Mouse (Mus musculus) stomach, embryonic 15.5 days (tissue): Measurements from ENCODE around the gene Foxp1. TPM values are rescaled to one million over a fixed set of nuclear protein-coding genes. Genes with fewer than 3 reads are reported as not detected.
A peak's percentile ranks its signal among the peaks of the same experiment; 100 is the strongest.

ENCODE experiments used
- ATAC-seq: fragments of 200-750 bp; cut with Nextera tagmentation; 2 replicates; pipeline ENCODE4 v1.8.0; 2017; ENCODE audit warnings: low read depth, moderate number of reproducible peaks, moderate TSS enrichment; ENCODE audit not compliant: insufficient read depth, low FRiP score
- H3K27ac ChIP-seq: fragments of 300-500 bp; sonication (generic); 2 replicates; pipeline ENCODE4 v1.5.1; 2015; ENCODE audit warnings: mild to moderate bottlenecking, inconsistent platforms
- H3K27me3 ChIP-seq: fragments of 300-500 bp; sonication (generic); replicated peaks from 2 replicates; pipeline ENCODE4 v1.6.1; 2015; ENCODE audit warnings: inconsistent platforms
- H3K36me3 ChIP-seq: fragments of 300-500 bp; sonication (generic); 2 replicates; pipeline ENCODE4 v1.6.1; 2015; ENCODE audit warnings: inconsistent platforms
- H3K4me1 ChIP-seq: fragments of 300-500 bp; sonication (generic); 2 replicates; pipeline ENCODE4 v1.6.1; 2015; ENCODE audit warnings: inconsistent platforms
- H3K4me2 ChIP-seq: fragments of 300-500 bp; sonication (generic); 2 replicates; pipeline ENCODE4 v1.6.1; 2015; ENCODE audit warnings: mild to moderate bottlenecking, inconsistent platforms
- H3K4me3 ChIP-seq: fragments of 300-500 bp; sonication (generic); replicated peaks from 2 replicates; pipeline ENCODE4 v1.5.1; 2015; ENCODE audit warnings: inconsistent platforms
- H3K9ac ChIP-seq: fragments of 300-500 bp; sonication (generic); 2 replicates; pipeline ENCODE4 v1.6.1; 2015; ENCODE audit warnings: inconsistent platforms
- H3K9me3 ChIP-seq: fragments of 300-500 bp; sonication (generic); 2 replicates; pipeline ENCODE4 v1.6.1; 2016; ENCODE audit warnings: inconsistent platforms
- WGBS: fragments of 180-500 bp; shearing (Covaris S2); methylation state at CpG from one replicate; pipeline ENCODE4 v1.1.7; 2015; 5-methylcytosine and 5-hydroxymethylcytosine counted together
- polyA plus RNA-seq: library from polyadenylated mRNA; unstranded; fragments of >200 nt; fragmentation: Nextera tagmentation; extraction: Ambion mirVana; gene quantifications from 2 replicates; pipeline ENCODE4 v1.2.1, GENCODE M21; 2015

Foxp1 gene
- polyA plus RNA-seq, 1 experiment from 2014 or later = 105 TPM

- WGBS = 5% methylated on average over 14 of the region's 14 CpGs
- no peak for ATAC-seq
- no peaks in the 10 kb centered on the region for H3K9me3 ChIP-seq
- H3K4me1 ChIP-seq = peaks cover 45% of the 10 kb centered on the region
- H3K27me3 ChIP-seq = no peaks in the 10 kb centered on the region
- H3K9ac ChIP-seq = no peak overlapping the region
- no peaks in the 10 kb centered on the region for H3K36me3 ChIP-seq
- H3K4me3 ChIP-seq = peak overlapping the region; percentile 24
- H3K4me2 ChIP-seq = peak overlapping the region; percentile 51
- H3K27ac ChIP-seq = peak overlapping the region; percentile 62
Measured at GRCm38 (mm10) chr6:99204052-99204779, 318.3 kb downstream of the Foxp1 start.

DNA sequence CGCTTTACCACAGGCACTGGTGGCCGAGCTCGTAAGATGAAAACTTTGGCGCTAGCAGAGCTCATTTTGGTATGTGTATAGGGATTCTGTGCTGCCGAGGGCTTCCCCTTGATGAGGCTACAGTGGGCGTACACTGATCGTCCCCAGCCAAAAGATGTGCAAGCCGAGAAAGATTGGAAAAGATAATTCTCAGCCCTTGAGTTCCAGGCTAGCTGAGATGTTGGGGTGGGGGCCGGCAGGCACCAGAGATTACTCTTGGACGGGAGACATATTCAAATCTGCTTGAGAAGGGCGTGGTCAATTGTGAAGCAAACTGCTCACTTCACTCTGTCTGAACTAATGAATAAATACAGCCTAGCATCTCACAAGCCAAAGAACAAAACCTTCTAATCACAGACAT lies 319.3 kb downstream of the Foxp1 start:
- H3K9ac ChIP-seq = no peak overlapping the region
- no peak overlapping the region; the same call in 1 of the 2 replicates for H3K27ac ChIP-seq
- no peak overlapping the region for H3K4me3 ChIP-seq

DNA sequence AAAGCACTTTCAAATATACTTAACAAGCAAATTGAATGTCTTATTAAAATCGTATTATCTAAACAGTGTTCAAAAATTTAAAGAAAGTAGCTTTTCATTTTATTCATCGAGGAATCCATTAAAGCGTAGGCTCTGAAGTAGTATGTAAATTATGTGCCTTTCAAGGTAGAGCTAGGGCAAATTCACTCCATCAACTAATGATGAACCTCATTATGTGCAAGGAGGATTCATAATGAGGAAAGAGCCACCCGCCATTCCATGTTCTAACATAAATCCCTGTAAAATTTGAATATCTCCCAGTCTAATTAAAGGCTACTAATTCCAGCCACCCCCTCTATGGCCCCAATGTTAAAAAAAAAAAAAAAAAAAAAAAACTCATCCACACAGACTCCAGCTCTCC lies 319.7 kb downstream of the Foxp1 start:
- no peak overlapping the region for H3K4me3 ChIP-seq

More for the DNA sequence above, 319.3 kb downstream of the Foxp1 start:
- Histone ChIP-seq H3K36me3 (no peaks in the 10 kb centered on the region), H3K27me3 (no peaks in the 10 kb centered on the region), H3K4me2 (peak overlapping the region; percentile 51), H3K4me1 (peaks cover 45% of the 10 kb centered on the region), H3K9me3 (no peaks in the 10 kb centered on the region)
- ATAC-seq = no peak
- 26% methylated on average over 11 of the region's 11 CpGs for WGBS

DNA sequence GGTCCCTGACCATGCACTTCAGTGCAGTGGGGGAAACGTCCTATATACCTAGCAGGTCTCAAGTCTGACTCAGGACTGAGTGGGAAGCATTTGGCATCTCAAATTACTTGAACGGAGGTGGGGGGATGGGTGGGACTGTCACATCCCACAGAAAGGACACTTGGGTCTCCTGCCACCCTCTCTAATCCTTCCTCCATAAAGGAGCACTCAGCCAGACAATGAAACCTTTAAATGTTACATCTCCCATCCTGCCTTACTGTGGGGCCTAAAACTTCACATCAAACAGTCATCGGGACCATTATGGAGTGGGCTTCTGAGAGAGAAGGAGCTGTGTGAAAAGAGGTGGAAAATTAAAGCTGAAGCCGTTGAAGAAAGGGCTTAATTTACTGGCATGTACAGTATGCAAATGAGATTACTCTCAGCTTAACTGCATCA lies 321.2 kb downstream of the Foxp1 start:
- Histone ChIP-seq H3K4me1 (peaks cover 38% of the 10 kb centered on the region), H3K4me2 (0 out of 2 replicates have a peak overlapping the region, but pooled peaks have one; percentile 8), H3K27me3 (no peaks in the 10 kb centered on the region), H3K9me3 (no peaks in the 10 kb centered on the region), H3K9ac (no peak overlapping the region), H3K36me3 (no peaks in the 10 kb centered on the region), H3K27ac (0 out of 2 replicates have a peak overlapping the region, but pooled peaks have one; percentile 11), H3K4me3 (no peak overlapping the region)
- WGBS = 21% methylated on average over 4 of the region's 4 CpGs
- no peak for ATAC-seq

More for the DNA sequence above, 319.7 kb downstream of the Foxp1 start:
- no peak overlapping the region for H3K9ac ChIP-seq
- ATAC-seq = no peak
- WGBS = 76% methylated on average over 4 of the region's 4 CpGs
- H3K4me2 ChIP-seq = peak overlapping the region; percentile 51
- H3K27me3 ChIP-seq = no peaks in the 10 kb centered on the region
- no peaks in the 10 kb centered on the region for H3K9me3 ChIP-seq
- H3K36me3 ChIP-seq = no peaks in the 10 kb centered on the region
- no peak overlapping the region; the same call in 1 of the 2 replicates for H3K27ac ChIP-seq
- peaks cover 45% of the 10 kb centered on the region for H3K4me1 ChIP-seq

GRCm38 (mm10) chr6:99200656-99201055 lies 321.9 kb downstream of the Foxp1 start:
- H3K27me3 ChIP-seq = no peaks in the 10 kb centered on the region
- H3K27ac ChIP-seq = peak overlapping the region; percentile 59; the same call in 1 of the 2 replicates
- no peak overlapping the region for H3K4me3 ChIP-seq
- H3K36me3 ChIP-seq = no peaks in the 10 kb centered on the region
- 33% methylated on average over 11 of the region's 11 CpGs for WGBS
- no peak for ATAC-seq
- H3K9me3 ChIP-seq = no peaks in the 10 kb centered on the region
- no peak overlapping the region for H3K4me2 ChIP-seq
- H3K4me1 ChIP-seq = peaks cover 32% of the 10 kb centered on the region
- H3K9ac ChIP-seq = no peak overlapping the region

GRCm38 (mm10) chr6:99199277-99199676 lies 323.2 kb downstream of the Foxp1 start:
- H3K27me3 ChIP-seq = no peaks in the 10 kb centered on the region
- WGBS = 61% methylated on average over 4 of the region's 4 CpGs
- peaks cover 22% of the 10 kb centered on the region for H3K4me1 ChIP-seq
- ATAC-seq = no peak
- no peak overlapping the region for H3K4me2 ChIP-seq
- H3K9me3 ChIP-seq = no peaks in the 10 kb centered on the region
- H3K27ac ChIP-seq = no peak overlapping the region
- no peak overlapping the region for H3K9ac ChIP-seq
- no peaks in the 10 kb centered on the region for H3K36me3 ChIP-seq
- no peak overlapping the region for H3K4me3 ChIP-seq

DNA sequence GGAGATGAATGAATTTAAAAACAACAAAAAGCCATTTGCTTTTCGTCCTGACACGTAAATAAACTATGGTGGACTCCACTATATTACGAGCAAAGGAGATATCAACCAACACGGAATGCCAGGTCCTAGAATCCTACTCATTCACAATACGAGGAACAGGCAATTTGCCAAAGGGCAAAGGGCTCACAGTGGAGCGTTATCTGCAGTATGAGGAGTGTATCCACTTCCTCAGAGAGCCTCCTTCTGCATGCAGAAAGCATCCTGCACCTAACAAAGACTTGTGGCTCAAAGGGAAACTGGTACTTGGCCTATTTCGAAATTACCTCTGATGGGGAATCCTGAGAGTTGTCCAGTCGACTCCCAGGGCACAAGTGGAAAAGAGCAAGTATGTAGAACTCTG lies 328.8 kb downstream of the Foxp1 start:
- no peak overlapping the region for H3K4me2 ChIP-seq
- 32% methylated on average over 8 of the region's 8 CpGs for WGBS
- H3K27ac ChIP-seq = no peak overlapping the region
- no peak overlapping the region for H3K4me3 ChIP-seq
- peaks cover 19% of the 10 kb centered on the region for H3K4me1 ChIP-seq
- no peaks in the 10 kb centered on the region for H3K9me3 ChIP-seq
- ATAC-seq = no peak
- H3K27me3 ChIP-seq = no peaks in the 10 kb centered on the region
- H3K9ac ChIP-seq = no peak overlapping the region
- no peaks in the 10 kb centered on the region for H3K36me3 ChIP-seq

GRCm38 (mm10) chr6:99191636-99192137 lies 330.8 kb downstream of the Foxp1 start:
- WGBS = 61% methylated on average over 8 of the region's 8 CpGs
- ATAC-seq = no peak
- no peak overlapping the region for H3K4me2 ChIP-seq

DNA sequence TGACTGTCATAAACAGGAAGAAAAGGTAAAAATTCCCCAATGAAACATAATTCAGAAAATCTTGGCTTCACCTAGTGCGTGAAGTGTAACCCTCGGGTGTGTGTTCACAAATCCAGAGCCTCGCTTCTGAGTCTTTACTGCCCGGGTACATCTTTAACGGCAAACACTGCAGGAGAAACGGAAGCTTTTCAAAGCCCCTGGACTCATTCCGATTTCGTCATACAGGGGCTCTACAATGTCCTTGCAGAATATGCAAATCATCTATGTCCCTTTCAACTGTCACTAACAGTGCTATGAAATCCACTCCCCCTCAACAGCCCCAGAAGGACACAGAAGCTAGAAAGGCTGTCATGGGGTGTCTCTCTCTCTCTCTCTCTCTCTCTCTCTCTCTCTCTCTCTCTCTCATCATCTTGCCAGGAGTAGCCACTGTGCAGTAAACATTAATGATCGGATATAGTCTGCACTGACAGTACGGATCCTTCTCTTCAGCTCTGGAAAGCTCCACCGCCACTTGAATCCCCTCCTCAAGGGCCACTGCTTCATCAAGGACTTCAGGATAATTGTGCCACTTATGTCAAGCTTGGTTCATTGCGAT lies 331.4 kb downstream of the Foxp1 start:
- Histone ChIP-seq H3K36me3 (no peaks in the 10 kb centered on the region), H3K4me3 (no peak overlapping the region), H3K4me2 (no peak overlapping the region), H3K9me3 (no peaks in the 10 kb centered on the region), H3K27me3 (no peaks in the 10 kb centered on the region), H3K4me1 (peaks cover 19% of the 10 kb centered on the region), H3K27ac (no peak overlapping the region), H3K9ac (no peak overlapping the region)
- no peak for ATAC-seq
- WGBS = 60% methylated on average over 12 of the region's 12 CpGs

More at GRCm38 (mm10) chr6:99191636-99192137, 330.8 kb downstream of the Foxp1 start:
- H3K36me3 ChIP-seq = no peaks in the 10 kb centered on the region
- H3K4me1 ChIP-seq = peaks cover 19% of the 10 kb centered on the region
- H3K4me3 ChIP-seq = no peak overlapping the region
- H3K27me3 ChIP-seq = no peaks in the 10 kb centered on the region
- no peaks in the 10 kb centered on the region for H3K9me3 ChIP-seq
- H3K9ac ChIP-seq = no peak overlapping the region
- H3K27ac ChIP-seq = no peak overlapping the region

GRCm38 (mm10) chr6:99189967-99190366 lies 332.6 kb downstream of the Foxp1 start:
- Histone ChIP-seq H3K4me3 (no peak overlapping the region), H3K36me3 (no peaks in the 10 kb centered on the region), H3K4me1 (peaks cover 19% of the 10 kb centered on the region), H3K9me3 (no peaks in the 10 kb centered on the region), H3K4me2 (no peak overlapping the region), H3K27ac (no peak overlapping the region), H3K27me3 (no peaks in the 10 kb centered on the region), H3K9ac (no peak overlapping the region)
- ATAC-seq = no peak
- 41% methylated on average over 8 of the region's 8 CpGs for WGBS

- Histone ChIP-seq H3K27ac (no peak overlapping the region), H3K4me3 (no peak overlapping the region), H3K9ac (no peak overlapping the region), H3K27me3 (no peaks in the 10 kb centered on the region), H3K4me2 (no peak overlapping the region), H3K36me3 (no peaks in the 10 kb centered on the region), H3K9me3 (no peaks in the 10 kb centered on the region), H3K4me1 (peaks cover 16% of the 10 kb centered on the region)
- 46% methylated on average over 4 of the region's 4 CpGs for WGBS
- ATAC-seq = no peak
Measured at GRCm38 (mm10) chr6:99188366-99189216, 333.9 kb downstream of the Foxp1 start.
